Mouse (Mus musculus) MEL (cell line): ENCODE results near the gene Hlf. TPM values are rescaled to one million over a fixed set of nuclear protein-coding genes. Genes with fewer than 3 reads are reported as not detected.

Source experiments
- DNase-seq: peaks from one replicate; pipeline ENCODE4 v3.0.0; 2011; ENCODE audit warnings: low read depth, low spot score
- H3K27ac ChIP-seq: 2 replicates; pipeline ENCODE4 v1.5.1; 2012; ENCODE audit warnings: low read depth, mild to moderate bottlenecking, control low read depth, low read length, moderate library complexity; ENCODE audit not compliant: control insufficient read depth
- H3K27me3 ChIP-seq, 2 experiments: fragments of 150-350 bp in 1 of 2; sonication (generic) in 1 of 2; 2 replicates each; pipeline ENCODE4 v1.6.1; 2012; ENCODE audit warnings: low read length in 2 of 2, mild to moderate bottlenecking in 2 of 2, improper control_type of control experiment in 1 of 2, moderate library complexity in 1 of 2; ENCODE audit not compliant: insufficient read depth in 2 of 2, control insufficient read depth in 1 of 2
- H3K36me3 ChIP-seq, 2 experiments: 2 replicates each; pipeline ENCODE4 v1.6.1; 2012 to 2014; ENCODE audit warnings: low read length in 2 of 2, improper control_type of control experiment in 1 of 2, inconsistent platforms in 1 of 2, mild to moderate bottlenecking in 1 of 2; ENCODE audit not compliant: insufficient read depth in 2 of 2, control insufficient read depth in 1 of 2
- H3K4me1 ChIP-seq, 2 experiments: fragments of 150-350 bp in 1 of 2; sonication (generic) in 1 of 2; 2 replicates each; pipeline ENCODE4 v1.6.1; 2012; ENCODE audit warnings: low read length in 2 of 2, improper control_type of control experiment in 1 of 2, mild to moderate bottlenecking in 1 of 2; ENCODE audit not compliant: insufficient read depth in 2 of 2, control insufficient read depth in 1 of 2
- H3K4me3 ChIP-seq, 2 experiments: fragments of 150-350 bp in 1 of 2; sonication (generic) in 1 of 2; 2 replicates each; pipeline ENCODE4 v1.5.1; 2012; ENCODE audit warnings: low read depth in 2 of 2, low read length in 2 of 2, mild to moderate bottlenecking in 2 of 2, moderate library complexity in 2 of 2, control low read depth in 1 of 2, improper control_type of control experiment in 1 of 2; ENCODE audit not compliant: control insufficient read depth in 1 of 2, insufficient read depth in 1 of 2
- H3K79me2 ChIP-seq: 2 replicates; pipeline ENCODE4 v1.6.1; 2012; ENCODE audit warnings: mild to moderate bottlenecking, low read length, moderate library complexity; ENCODE audit not compliant: control insufficient read depth, poor library complexity, insufficient read depth
- H3K9ac ChIP-seq: 2 replicates; pipeline ENCODE4 v1.6.1; 2012; ENCODE audit warnings: low read depth, mild to moderate bottlenecking, control low read depth, low read length, moderate library complexity; ENCODE audit not compliant: control insufficient read depth, poor library complexity, severe bottlenecking
- H3K9me3 ChIP-seq: fragments of 150-350 bp; sonication (generic); replicated peaks from 2 replicates; pipeline ENCODE4 v1.6.1; 2012; ENCODE audit warnings: mild to moderate bottlenecking, low read length, improper control_type of control experiment, moderate library complexity; ENCODE audit not compliant: insufficient read depth
- BHLHE40 ChIP-seq: IDR thresholded peaks from 2 replicates; pipeline ENCODE4 v1.6.1; 2012; ENCODE audit warnings: low read depth, mild to moderate bottlenecking, inconsistent platforms, low read length, improper control_type of control experiment, borderline replicate concordance
- CHD1 ChIP-seq: IDR thresholded peaks from 2 replicates; pipeline ENCODE4 v1.6.1; 2012; ENCODE audit warnings: low read depth, mild to moderate bottlenecking, inconsistent platforms, low read length, improper control_type of control experiment
- CHD2 ChIP-seq: IDR thresholded peaks from 2 replicates; pipeline ENCODE4 v1.6.1; 2011; ENCODE audit warnings: low read length, improper control_type of control experiment
- E2F4 ChIP-seq: IDR thresholded peaks from 2 replicates; pipeline ENCODE4 v1.6.1; 2011; ENCODE audit warnings: low read depth, low read length, improper control_type of control experiment, borderline replicate concordance
- ELF1 ChIP-seq: IDR thresholded peaks from 2 replicates; pipeline ENCODE4 v1.6.1; 2014; ENCODE audit warnings: low read depth, mild to moderate bottlenecking, inconsistent platforms, low read length, improper control_type of control experiment, moderate library complexity
- EP300 ChIP-seq, 2 experiments: IDR thresholded peaks; 2 replicates each; pipeline ENCODE4 v1.6.1; 2011; ENCODE audit warnings: improper control_type of control experiment in 2 of 2, low read length in 2 of 2, low read depth in 1 of 2, mild to moderate bottlenecking in 1 of 2
- ETS1 ChIP-seq: IDR thresholded peaks from 2 replicates; pipeline ENCODE4 v1.6.1; 2012; ENCODE audit warnings: low read depth, mild to moderate bottlenecking, inconsistent platforms, low read length, improper control_type of control experiment, moderate library complexity
- GATA1 ChIP-seq: IDR thresholded peaks from 2 replicates; pipeline ENCODE4 v1.6.1; 2011; ENCODE audit warnings: low read depth, low read length, improper control_type of control experiment
- HCFC1 ChIP-seq: IDR thresholded peaks from 2 replicates; pipeline ENCODE4 v1.6.1; 2012; ENCODE audit warnings: low read depth, mild to moderate bottlenecking, inconsistent platforms, low read length, improper control_type of control experiment, moderate library complexity
- JUND ChIP-seq: IDR thresholded peaks from 2 replicates; pipeline ENCODE4 v1.6.1; 2011; ENCODE audit warnings: low read depth, mild to moderate bottlenecking, improper control_type of control experiment, low read length
- MAFK ChIP-seq: IDR thresholded peaks from 2 replicates; pipeline ENCODE4 v1.6.1; 2011; ENCODE audit warnings: low read depth, mild to moderate bottlenecking, low read length, improper control_type of control experiment, borderline replicate concordance
- MAX ChIP-seq: IDR thresholded peaks from 2 replicates; pipeline ENCODE4 v1.6.1; 2011; ENCODE audit warnings: low read length, improper control_type of control experiment
- MEF2A ChIP-seq: IDR thresholded peaks from 2 replicates; pipeline ENCODE4 v1.6.1; 2014; ENCODE audit warnings: low read depth, mild to moderate bottlenecking, inconsistent platforms, low read length, improper control_type of control experiment; ENCODE audit not compliant: poor library complexity, insufficient replicate concordance, severe bottlenecking; ENCODE audit errors: extremely low read depth
- MXI1 ChIP-seq: IDR thresholded peaks from 2 replicates; pipeline ENCODE4 v1.6.1; 2011; ENCODE audit warnings: mild to moderate bottlenecking, low read depth, low read length, improper control_type of control experiment
- MYB ChIP-seq: IDR thresholded peaks from 2 replicates; pipeline ENCODE4 v1.6.1; 2011; ENCODE audit warnings: mild to moderate bottlenecking, low read depth, low read length, improper control_type of control experiment
- MYC ChIP-seq: IDR thresholded peaks from 2 replicates; pipeline ENCODE4 v1.6.1; 2011; ENCODE audit warnings: low read depth, mild to moderate bottlenecking, low read length, improper control_type of control experiment, moderate library complexity
- POLR2AphosphoS2 ChIP-seq: IDR thresholded peaks from 2 replicates; pipeline ENCODE4 v1.6.1; 2011; ENCODE audit warnings: low read length, improper control_type of control experiment
- POLR2AphosphoS5 ChIP-seq: IDR thresholded peaks from 2 replicates; pipeline ENCODE4 v1.6.1; 2012; ENCODE audit warnings: low read depth, borderline replicate concordance, mild to moderate bottlenecking, inconsistent platforms, low read length, moderate library complexity, mixed read lengths
- RAD21 ChIP-seq: IDR thresholded peaks from 2 replicates; pipeline ENCODE4 v1.6.1; 2011; ENCODE audit warnings: mild to moderate bottlenecking, low read depth, low read length, improper control_type of control experiment
- RCOR1 ChIP-seq: IDR thresholded peaks from 2 replicates; pipeline ENCODE4 v1.6.1; 2012; ENCODE audit warnings: low read depth, mild to moderate bottlenecking, inconsistent platforms, low read length, improper control_type of control experiment
- SIN3A ChIP-seq: IDR thresholded peaks from 2 replicates; pipeline ENCODE4 v1.6.1; 2012; ENCODE audit warnings: low read length, improper control_type of control experiment, inconsistent platforms
- SMC3 ChIP-seq: IDR thresholded peaks from 2 replicates; pipeline ENCODE4 v1.6.1; 2011; ENCODE audit warnings: low read depth, low read length, improper control_type of control experiment
- TAL1 ChIP-seq: IDR thresholded peaks from 2 replicates; pipeline ENCODE4 v1.6.1; 2012; ENCODE audit warnings: mild to moderate bottlenecking, inconsistent platforms, low read length, moderate library complexity, mixed read lengths
- TBP ChIP-seq: IDR thresholded peaks from 2 replicates; pipeline ENCODE4 v1.8.0; 2011; ENCODE audit warnings: low read depth, low read length, improper control_type of control experiment
- TCF12 ChIP-seq: IDR thresholded peaks from 2 replicates; pipeline ENCODE4 v1.6.1; 2014; ENCODE audit warnings: low read depth, mild to moderate bottlenecking, inconsistent platforms, low read length, improper control_type of control experiment, moderate library complexity
- UBTF ChIP-seq: IDR thresholded peaks from 2 replicates; pipeline ENCODE4 v1.6.1; 2012; ENCODE audit warnings: low read depth, mild to moderate bottlenecking, inconsistent platforms, low read length, improper control_type of control experiment, moderate library complexity, borderline replicate concordance; ENCODE audit not compliant: insufficient read depth
- USF1 ChIP-seq: IDR thresholded peaks from 2 replicates; pipeline ENCODE4 v1.6.1; 2014; ENCODE audit warnings: low read depth, mild to moderate bottlenecking, inconsistent platforms, low read length, improper control_type of control experiment, moderate library complexity
- ZMIZ1 ChIP-seq: IDR thresholded peaks from 2 replicates; pipeline ENCODE4 v1.6.1; 2012; ENCODE audit warnings: low read depth, mild to moderate bottlenecking, inconsistent platforms, low read length, improper control_type of control experiment, moderate library complexity
- ZNF384 ChIP-seq: IDR thresholded peaks from 2 replicates; pipeline ENCODE4 v1.6.1; 2012; ENCODE audit warnings: low read depth, mild to moderate bottlenecking, inconsistent platforms, low read length, improper control_type of control experiment
- polyA plus RNA-seq, 2 experiments: library from polyadenylated mRNA; stranded (reverse) in 1 of 2; unstranded in 1 of 2; fragments of >175 nt in 1 of 2; fragments of >200 nt in 1 of 2; gene quantifications; 2 replicates each; pipeline versions ENCODE4 v1.2.1 to v1.2.4; 2012; ENCODE audit warnings: low replicate concordance in 2 of 2, low read depth in 1 of 2; ENCODE audit not compliant: insufficient read length in 2 of 2, insufficient read depth in 1 of 2, missing spikeins in 1 of 2
- total RNA-seq: library from RNA; depleted of rRNA; stranded (reverse); fragments of 300-350 nt; gene quantifications from 2 replicates; pipeline ENCODE4 v1.2.3, GENCODE M21; 2012

The Hlf gene
- total and polyA plus RNA-seq, 3 experiments, result 0.42 to 1.5 TPM; not detected in 1

DNA sequence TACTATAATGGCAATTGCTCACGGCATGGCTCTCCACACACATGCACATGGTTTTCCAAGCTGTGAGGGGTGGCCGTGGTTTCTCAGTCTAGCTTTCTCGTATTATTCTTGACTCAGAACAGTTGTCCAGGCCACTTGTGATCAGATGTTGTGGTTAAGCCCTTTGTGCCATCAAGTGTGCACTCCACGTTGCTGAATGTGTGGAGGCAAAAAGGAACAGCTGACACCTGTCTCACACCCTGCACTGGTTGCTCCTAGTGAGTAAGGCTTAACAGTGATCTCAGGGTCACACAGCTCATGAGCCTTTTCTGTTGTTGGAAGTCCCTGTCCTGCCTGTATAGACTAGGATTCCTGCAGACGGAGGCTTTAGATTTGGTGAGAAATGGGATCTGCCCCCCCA, 84.6 kb downstream of the Hlf start:
- Histone ChIP-seq H3K36me3 (no peaks in the 10 kb centered on the region), H3K79me2 (no peaks in the 10 kb centered on the region), H3K4me1 (no peaks in the 10 kb centered on the region), H3K9ac (no peak overlapping the region), H3K27me3 (peaks cover 1 to 2% of the 10 kb centered on the region in 2 experiments; a peak in 2 of 4 replicates), H3K9me3 (no peaks in the 10 kb centered on the region), H3K4me3 (no peak overlapping the region), H3K27ac (no peak overlapping the region)
- no peak for DNase-seq
- TF ChIP-seq CHD2 (no peak), POLR2AphosphoS2 (no peak), SIN3A (no peak), SMC3 (no peak), BHLHE40 (no peak), TBP (no peak), RAD21 (no peak), MAX (no peak), HCFC1 (no peak), GATA1 (no peak), USF1 (no peak), UBTF (no peak), POLR2AphosphoS5 (no peak), CHD1 (no peak), TAL1 (no peak), TCF12 (no peak)

GRCm38 (mm10) chr11:90294622-90295021, 96.1 kb downstream of the Hlf start:
- peaks cover 2 to 8% of the 10 kb centered on the region in 2 experiments; a peak in 3 of 4 replicates for H3K4me1 ChIP-seq
- no peaks in the 10 kb centered on the region for H3K27me3 ChIP-seq
- H3K27ac ChIP-seq, result no peak overlapping the region
- H3K9ac ChIP-seq, result no peak overlapping the region
- TF ChIP-seq CHD1, result no peak
- no peak for TF ChIP-seq E2F4
- peak; percentile 58; the same call in 1 of the 2 replicates for TF ChIP-seq MAFK
- TF ChIP-seq ZMIZ1, result no peak
- TF ChIP-seq TAL1, result peak; percentile 29; the same call in 1 of the 2 replicates
- no peak for TF ChIP-seq JUND
- TF ChIP-seq ELF1, result no peak
- TF ChIP-seq MYB, result peak; percentile 50; the same call in 1 of the 2 replicates
- TF ChIP-seq RCOR1, result peak; percentile 78
- TF ChIP-seq GATA1, result peak; percentile 80
- TF ChIP-seq BHLHE40, result peak; percentile 60
- peak; percentile 88 for TF ChIP-seq ETS1
- TF ChIP-seq EP300 (IDR thresholded peaks at IDR 0.05; ENCODE audit: low read depth in 1 of 2, low read length in 2 of 2), result peak; percentile 89 to 90
- TF ChIP-seq TBP, result no peak
- TF ChIP-seq MYC, result peak; percentile 61; the same call in 1 of the 2 replicates
- TF ChIP-seq CHD2, result no peak
- TF ChIP-seq ZNF384, result peak; percentile 88
- peak; percentile 98 for TF ChIP-seq MEF2A
- peak; percentile 47; the same call in 1 of the 2 replicates for TF ChIP-seq SIN3A
- peak; percentile 18; the same call in 1 of the 2 replicates for TF ChIP-seq MXI1
- peak; percentile 87 for TF ChIP-seq TCF12
- peaks cover 0 to 6% of the 10 kb centered on the region in 2 experiments; a peak in 2 of 4 replicates for H3K36me3 ChIP-seq
- no peaks in the 10 kb centered on the region for H3K79me2 ChIP-seq
- peak; percentile 67 for DNase-seq
- H3K4me3 ChIP-seq, result no peak overlapping the region
- no peaks in the 10 kb centered on the region for H3K9me3 ChIP-seq
